16 mouse cellular contexts compared by ENCODE assay signal in the genomic region with DNA sequence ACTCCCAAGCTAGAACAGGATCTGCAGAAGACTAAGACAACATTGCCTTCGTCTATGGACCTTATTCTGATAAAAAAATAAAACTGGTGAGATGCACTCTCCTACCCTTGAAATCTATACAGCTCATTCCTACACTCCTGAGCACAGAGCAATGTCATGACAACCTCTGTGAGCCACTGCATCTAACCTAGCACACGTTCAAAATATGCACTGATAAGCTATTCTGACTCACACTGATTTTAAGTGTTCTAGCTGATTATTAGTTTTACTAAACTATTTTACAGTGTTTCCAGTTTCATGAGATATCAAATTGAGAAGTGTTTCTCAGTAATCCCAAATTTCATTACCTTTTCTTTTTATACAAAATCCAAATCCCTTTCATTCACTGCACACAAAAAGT.
"Had no signal": no experiment of that assay in that cellular context is flagged by ENCODE, and none has a peak within 500 bp of the region (broad histone marks: within the 10 kb centered on the region; RNA-seq: fewer than 3 reads in every experiment).

No protein-coding gene starts in this region.

- H3K27me3 ChIP-seq: neural tube, embryonic 13.5 days; neural tube, embryonic 15.5 days; stomach, embryonic 15.5 days had no signal

- H3K4me3 ChIP-seq: neural tube, embryonic 13.5 days; neural tube, embryonic 15.5 days; stomach, embryonic 15.5 days had no signal

- H3K9ac ChIP-seq: neural tube, embryonic 13.5 days; neural tube, embryonic 15.5 days; stomach, embryonic 15.5 days had no signal

- H3K36me3 ChIP-seq: neural tube, embryonic 13.5 days; neural tube, embryonic 15.5 days; stomach, embryonic 15.5 days had no signal

- H3K27ac ChIP-seq: neural tube, embryonic 13.5 days; neural tube, embryonic 15.5 days; stomach, embryonic 15.5 days; stomach, postnatal 0 days had no signal

- H3K9me3 ChIP-seq: neural tube, embryonic 13.5 days; neural tube, embryonic 15.5 days; stomach, embryonic 15.5 days had no signal

- DNase-seq: retina, postnatal 1 day; right cerebral cortex, adult 18-20 months; right cerebral cortex, postnatal 14 days; right cerebral cortex, postnatal 25 days; right cerebral cortex, postnatal 4 days; spleen, adult 18-20 months; thymus, adult 18-20 months; thymus, adult 2 months; thymus, postnatal 14 days; thymus, postnatal 25 days; thymus, postnatal 36 days; thymus, postnatal 4 days had no signal

- H3K4me1 ChIP-seq: stomach, embryonic 15.5 days had no signal
